14 mouse cellular contexts compared by ENCODE assay signal in genomic region chr12:108064396-108064998, GRCm38 (mm10).
DNase-seq lines count a peak whose midpoint lies in the region; ATAC-seq lines count a peak whose summit lies in the region.
"Had no signal": no experiment of that assay in that cellular context is flagged by ENCODE, and none has a peak within 500 bp of the region (broad histone marks: within the 10 kb centered on the region; RNA-seq: fewer than 3 reads in every experiment).

No protein-coding gene starts in this region.

- H3K27me3 ChIP-seq in intestine, embryonic 15.5 days (replicated peaks), result no peaks in the 10 kb centered on the region
- H3K27me3 ChIP-seq in intestine, embryonic 16.5 days (replicated peaks; ENCODE audit: control insufficient read depth, insufficient read depth, low read length), result no peaks in the 10 kb centered on the region
- H3K27me3 ChIP-seq in embryonic facial prominence, embryonic 11.5 days (ENCODE audit: control insufficient read depth, insufficient read depth, low read length), result no peaks in the 10 kb centered on the region
- H3K27me3 ChIP-seq: hindbrain, embryonic 15.5 days; kidney, embryonic 15.5 days had no signal

- WGBS in intestine, embryonic 15.5 days, result 45% methylated on average over 9 of the region's 9 CpGs
- 51% methylated on average over 9 of the region's 9 CpGs for WGBS in intestine, embryonic 16.5 days
- 23% methylated on average over 9 of the region's 9 CpGs for WGBS in embryonic facial prominence, embryonic 11.5 days

- H3K9ac ChIP-seq in intestine, embryonic 15.5 days, result no peak overlapping the region; the same call in 1 of the 2 replicates
- no peak overlapping the region for H3K9ac ChIP-seq in intestine, embryonic 16.5 days (ENCODE audit: low read depth, low read length)
- no peak overlapping the region for H3K9ac ChIP-seq in embryonic facial prominence, embryonic 11.5 days (replicated peaks; ENCODE audit: low read length)
- H3K9ac ChIP-seq: hindbrain, embryonic 15.5 days; kidney, embryonic 15.5 days; liver, embryonic 14.5 days had no signal

- ATAC-seq in intestine, embryonic 15.5 days, result peak; percentile 12; the same call in 1 of the 2 replicates
- ATAC-seq in intestine, embryonic 16.5 days, result no peak
- ATAC-seq in embryonic facial prominence, embryonic 11.5 days (replicated peaks; ENCODE audit: insufficient number of reproducible peaks, low FRiP score, low TSS enrichment, low read depth), result no peak

- H3K27ac ChIP-seq in intestine, embryonic 15.5 days, result no peak overlapping the region
- no peak overlapping the region for H3K27ac ChIP-seq in intestine, embryonic 16.5 days (ENCODE audit: low read length)
- H3K27ac ChIP-seq in embryonic facial prominence, embryonic 11.5 days (replicated peaks; ENCODE audit: low read depth, low read length), result no peak overlapping the region
- H3K27ac ChIP-seq: hindbrain, embryonic 15.5 days; kidney, embryonic 15.5 days; layer of hippocampus, adult 2 months; liver, embryonic 14.5 days had no signal

- 0 out of 2 replicates have a peak, but pooled peaks cover 5% of the 10 kb centered on the region for H3K4me1 ChIP-seq in intestine, embryonic 15.5 days (replicated peaks)
- H3K4me1 ChIP-seq in intestine, embryonic 16.5 days (ENCODE audit: control insufficient read depth, insufficient read depth, low read length), result peaks cover 6% of the 10 kb centered on the region; the same call in 1 of the 2 replicates
- H3K4me1 ChIP-seq in embryonic facial prominence, embryonic 11.5 days (ENCODE audit: control insufficient read depth, insufficient read depth, low read length), result 0 out of 2 replicates have a peak, but pooled peaks cover 4% of the 10 kb centered on the region
- H3K4me1 ChIP-seq: hindbrain, embryonic 15.5 days had no signal

- H3K36me3 ChIP-seq in intestine, embryonic 15.5 days, result no peaks in the 10 kb centered on the region
- H3K36me3 ChIP-seq in intestine, embryonic 16.5 days (ENCODE audit: control insufficient read depth, insufficient read depth, low read length), result no peaks in the 10 kb centered on the region
- no peaks in the 10 kb centered on the region for H3K36me3 ChIP-seq in embryonic facial prominence, embryonic 11.5 days (replicated peaks; ENCODE audit: control insufficient read depth, insufficient read depth, low read depth, low read length)
- H3K36me3 ChIP-seq: hindbrain, embryonic 15.5 days; kidney, embryonic 15.5 days had no signal

- H3K4me2 ChIP-seq in intestine, embryonic 15.5 days (replicated peaks), result no peak overlapping the region
- no peak overlapping the region for H3K4me2 ChIP-seq in intestine, embryonic 16.5 days (ENCODE audit: low read depth, low read length)
- H3K4me2 ChIP-seq in embryonic facial prominence, embryonic 11.5 days (ENCODE audit: low read depth, low read length), result no peak overlapping the region
- H3K4me2 ChIP-seq: hindbrain, embryonic 15.5 days; kidney, embryonic 15.5 days had no signal

- DNase-seq in MN1 (ENCODE audit: low spot score), result peak; percentile 22
- DNase-seq in cerebellum, adult 9-11 months, result peak; percentile 55
- peak; percentile 61 for DNase-seq in embryonic facial prominence, embryonic 11.5 days (ENCODE audit: low spot score)
- no peak for DNase-seq in urinary bladder, postnatal 25 days (ENCODE audit: low spot score)
- DNase-seq in gastrocnemius, adult 8-10 months (ENCODE audit: low spot score in 2 of 2), result no peak
- DNase-seq in adrenal gland, postnatal 25 days, result no peak
- DNase-seq: heart, adult 11 months; lung, postnatal 10 days had no signal

- H3K9me3 ChIP-seq in intestine, embryonic 15.5 days, result no peaks in the 10 kb centered on the region
- H3K9me3 ChIP-seq in intestine, embryonic 16.5 days (ENCODE audit: control insufficient read depth, low read length), result no peaks in the 10 kb centered on the region
- no peaks in the 10 kb centered on the region for H3K9me3 ChIP-seq in embryonic facial prominence, embryonic 11.5 days (replicated peaks; ENCODE audit: control insufficient read depth, low read length)
- H3K9me3 ChIP-seq: hindbrain, embryonic 15.5 days; kidney, embryonic 15.5 days had no signal

- no peak overlapping the region for H3K4me3 ChIP-seq in intestine, embryonic 15.5 days (replicated peaks)
- H3K4me3 ChIP-seq in intestine, embryonic 16.5 days (ENCODE audit: low read length), result no peak overlapping the region
- H3K4me3 ChIP-seq in embryonic facial prominence, embryonic 11.5 days (ENCODE audit: low read depth, low read length), result no peak overlapping the region
- H3K4me3 ChIP-seq: hindbrain, embryonic 15.5 days; kidney, embryonic 15.5 days; layer of hippocampus, adult 2 months had no signal

Comparison
In these comparisons a context has a peak if more than half of its experiments do, and no peak if none do; other contexts are left out.
1. DNase-seq: peak in MN1 (single experiment), cerebellum, adult 9-11 months (single experiment) and embryonic facial prominence, embryonic 11.5 days (single experiment); none in urinary bladder, postnatal 25 days (single experiment), gastrocnemius, adult 8-10 months (0 of 2) and adrenal gland, postnatal 25 days (single experiment).